Mouse (Mus musculus): ENCODE measurements around the gene Mark3. TPM values are rescaled to one million over a fixed set of nuclear protein-coding genes. Genes with fewer than 3 reads are reported as not detected.
A peak's percentile ranks its signal among the peaks of the same experiment; 100 is the strongest.
"Not testable (repeated sequence)": the region's sequence is repeated elsewhere in the genome, so short reads cannot be mapped to it uniquely, and the experiment has no call there.

Gene Mark3
- polyA plus RNA-seq, 1 experiment from 2014 or later: 30.4 TPM

GRCm38 (mm10) chr12:111660628-111661027 lies 86.3 kb downstream of the Mark3 start:
- Histone ChIP-seq H3K9ac (no peak overlapping the region), H3K27ac (no peak overlapping the region), H3K27me3 (no peaks in the 10 kb centered on the region), H3K36me3 (peaks cover 36% of the 10 kb centered on the region), H3K9me3 (no peaks in the 10 kb centered on the region), H3K4me1 (peaks cover 13% of the 10 kb centered on the region), H3K4me2 (no peak overlapping the region), H3K4me3 (no peak overlapping the region)
- WGBS: 94% methylated on average over 1 of the region's 1 CpGs
- no peak for ATAC-seq (ENCODE audit: insufficient number of reproducible peaks, low FRiP score, low TSS enrichment, low read depth)

DNA sequence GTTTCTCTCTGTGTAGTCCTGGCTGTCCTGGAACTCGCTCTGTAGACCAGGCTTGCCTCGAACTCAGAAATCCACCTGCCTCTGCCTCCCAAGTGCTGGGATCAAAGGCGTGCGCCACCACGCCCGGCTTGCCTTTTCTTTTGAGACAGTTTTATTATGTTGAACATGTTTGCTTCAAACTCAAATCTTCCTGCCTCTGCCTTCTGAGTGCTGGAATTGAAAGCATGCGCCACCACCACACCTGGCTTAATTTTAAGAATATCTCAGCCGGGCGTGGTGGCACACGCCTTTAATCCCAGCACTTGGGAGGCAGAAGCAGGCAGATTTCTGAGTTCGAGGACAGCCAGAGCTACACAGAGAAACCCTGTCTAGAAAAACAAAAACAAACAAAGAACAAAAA lies 87.2 kb downstream of the Mark3 start:
- not testable (repeated sequence) for H3K4me2 ChIP-seq; H3K9ac ChIP-seq; H3K27me3 ChIP-seq; H3K27ac ChIP-seq; H3K4me3 ChIP-seq; ATAC-seq (ENCODE audit: insufficient number of reproducible peaks, low FRiP score, low TSS enrichment, low read depth); H3K9me3 ChIP-seq
- peaks cover 29% of the 10 kb centered on the region for H3K36me3 ChIP-seq
- 94% methylated on average over 11 of the region's 11 CpGs for whole genome bisulfite sequencing
- peaks cover 19% of the 10 kb centered on the region for H3K4me1 ChIP-seq

DNA sequence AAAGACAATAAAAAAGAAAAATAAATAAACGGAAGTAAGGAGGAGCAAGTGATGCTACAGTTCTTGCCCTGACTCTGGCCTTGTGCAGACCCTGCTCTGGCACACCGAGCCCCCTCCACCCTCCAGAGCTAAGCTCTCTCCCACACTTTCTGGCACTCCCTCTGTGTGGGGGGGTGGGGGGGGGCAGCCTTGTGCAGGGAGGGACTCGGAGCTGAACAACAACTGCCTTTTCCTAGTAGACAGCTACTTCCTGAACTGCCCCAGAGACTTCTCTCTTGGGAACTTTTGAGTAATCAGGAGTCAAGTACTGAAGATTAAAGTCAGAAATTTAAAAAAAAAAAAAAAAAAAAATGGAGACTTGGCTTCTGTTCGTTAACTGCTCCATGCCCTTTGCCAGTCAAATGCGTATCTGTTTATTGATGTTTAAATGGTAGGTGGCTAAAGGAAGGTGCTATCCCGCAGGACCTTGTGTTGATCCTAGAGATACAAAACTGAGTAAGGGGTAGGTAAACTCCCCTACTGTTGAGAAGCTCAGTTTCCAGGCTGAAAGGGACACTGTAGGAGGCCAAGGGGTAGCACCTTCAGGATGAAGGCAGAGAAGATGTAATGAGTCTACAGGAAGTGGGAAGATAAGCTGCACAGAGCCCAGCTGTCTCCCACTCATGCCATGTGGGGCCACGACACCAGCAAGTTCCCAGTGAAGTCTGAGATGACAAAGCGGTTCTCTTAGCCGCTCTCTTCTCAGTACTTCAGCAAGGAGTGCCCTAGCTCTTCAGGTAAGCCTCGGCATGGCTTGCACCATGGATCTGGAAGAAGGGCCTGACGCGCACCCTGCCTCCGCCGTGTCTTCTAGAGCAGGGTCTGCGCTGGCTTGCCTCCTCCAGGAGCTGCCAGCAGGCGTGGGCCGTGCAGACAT lies 89.2 kb downstream of the Mark3 start:
- H3K4me3 ChIP-seq: no peak overlapping the region
- H3K27me3 ChIP-seq: no peaks in the 10 kb centered on the region
- peaks cover 25% of the 10 kb centered on the region for H3K4me1 ChIP-seq
- no peak overlapping the region for H3K9ac ChIP-seq
- H3K27ac ChIP-seq: peak overlapping the region; percentile 50
- H3K4me2 ChIP-seq: no peak overlapping the region
- no peaks in the 10 kb centered on the region for H3K9me3 ChIP-seq
- H3K36me3 ChIP-seq: peaks cover 16% of the 10 kb centered on the region; the same call in 1 of the 2 replicates
- ATAC-seq (ENCODE audit: insufficient number of reproducible peaks, low FRiP score, low TSS enrichment, low read depth): no peak
- 69% methylated on average over 17 of the region's 17 CpGs for WGBS

- 40% methylated on average over 6 of the region's 6 CpGs for WGBS
- H3K9ac ChIP-seq: no peak overlapping the region
- no peak overlapping the region for H3K4me2 ChIP-seq
- peak overlapping the region; percentile 50 for H3K27ac ChIP-seq
- no peaks in the 10 kb centered on the region for H3K9me3 ChIP-seq
- no peak overlapping the region for H3K4me3 ChIP-seq
- 0 out of 2 replicates have a peak, but pooled peaks have one; percentile 37 for ATAC-seq (ENCODE audit: insufficient number of reproducible peaks, low FRiP score, low TSS enrichment, low read depth)
- H3K4me1 ChIP-seq: peaks cover 32% of the 10 kb centered on the region
- peaks cover 14% of the 10 kb centered on the region; the same call in 1 of the 2 replicates for H3K36me3 ChIP-seq
- H3K27me3 ChIP-seq: no peaks in the 10 kb centered on the region
Measured at GRCm38 (mm10) chr12:111664144-111664634, 89.9 kb downstream of the Mark3 start.

GRCm38 (mm10) chr12:111665041-111665880 lies 90.9 kb downstream of the Mark3 start:
- peaks cover 41% of the 10 kb centered on the region for H3K4me1 ChIP-seq
- ATAC-seq (ENCODE audit: insufficient number of reproducible peaks, low FRiP score, low TSS enrichment, low read depth): no peak
- no peak overlapping the region for H3K27ac ChIP-seq
- 79% methylated on average over 13 of the region's 13 CpGs for WGBS
- H3K27me3 ChIP-seq: peaks cover 9% of the 10 kb centered on the region
- no peak overlapping the region for H3K9ac ChIP-seq
- H3K4me2 ChIP-seq: no peak overlapping the region
- H3K36me3 ChIP-seq: peaks cover 9% of the 10 kb centered on the region; the same call in 1 of the 2 replicates
- H3K4me3 ChIP-seq: no peak overlapping the region
- no peaks in the 10 kb centered on the region for H3K9me3 ChIP-seq

DNA sequence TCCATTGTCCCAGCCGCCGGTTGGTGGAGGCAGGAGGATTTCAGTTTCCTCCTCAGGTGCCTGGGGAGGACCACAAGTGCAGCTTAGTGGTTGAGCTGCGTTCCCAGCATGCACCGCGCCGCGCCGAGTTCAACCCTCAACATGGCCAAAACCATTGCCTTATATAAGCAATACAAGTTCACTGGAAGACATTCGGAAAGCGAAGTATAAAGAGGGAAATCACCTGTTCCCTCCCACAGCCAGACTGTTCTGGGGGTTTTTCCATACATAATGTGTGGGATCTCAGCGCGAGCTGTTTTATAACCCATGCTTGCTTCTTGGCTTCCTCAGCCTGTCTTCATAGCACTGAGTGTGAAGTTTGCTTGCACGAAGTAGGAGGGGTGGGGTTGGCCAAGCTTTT lies 92.1 kb downstream of the Mark3 start:
- H3K27ac ChIP-seq: no peak overlapping the region
- 69% methylated on average over 13 of the region's 13 CpGs for WGBS
- H3K27me3 ChIP-seq: peaks cover 20% of the 10 kb centered on the region
- no peaks in the 10 kb centered on the region for H3K9me3 ChIP-seq
- H3K4me2 ChIP-seq: no peak overlapping the region
- no peak overlapping the region for H3K9ac ChIP-seq
- ATAC-seq (ENCODE audit: insufficient number of reproducible peaks, low FRiP score, low TSS enrichment, low read depth): no peak
- H3K36me3 ChIP-seq: no peaks in the 10 kb centered on the region
- no peak overlapping the region for H3K4me3 ChIP-seq
- H3K4me1 ChIP-seq: peaks cover 52% of the 10 kb centered on the region

- Histone ChIP-seq H3K27ac (no peak overlapping the region), H3K9ac (no peak overlapping the region), H3K27me3 (peaks cover 30% of the 10 kb centered on the region), H3K4me2 (no peak overlapping the region), H3K9me3 (no peaks in the 10 kb centered on the region), H3K4me3 (no peak overlapping the region), H3K36me3 (no peaks in the 10 kb centered on the region), H3K4me1 (peaks cover 62% of the 10 kb centered on the region)
- 93% methylated on average over 5 of the region's 5 CpGs for WGBS
- no peak for ATAC-seq (ENCODE audit: insufficient number of reproducible peaks, low FRiP score, low TSS enrichment, low read depth)
Measured at GRCm38 (mm10) chr12:111667421-111667820, 93.1 kb downstream of the Mark3 start.

- Histone ChIP-seq H3K4me1 (peaks cover 66% of the 10 kb centered on the region), H3K27ac (peak overlapping the region; percentile 93), H3K9ac (peak overlapping the region; percentile 28; the same call in 1 of the 2 replicates), H3K9me3 (no peaks in the 10 kb centered on the region), H3K27me3 (peaks cover 41% of the 10 kb centered on the region), H3K4me3 (peak overlapping the region; percentile 26), H3K36me3 (no peaks in the 10 kb centered on the region), H3K4me2 (peak overlapping the region; percentile 55)
- ATAC-seq (ENCODE audit: insufficient number of reproducible peaks, low FRiP score, low TSS enrichment, low read depth): peak; percentile 52
- WGBS: 1% methylated on average over 8 of the region's 8 CpGs
Measured at GRCm38 (mm10) chr12:111668457-111668912, 94.2 kb downstream of the Mark3 start.

DNA sequence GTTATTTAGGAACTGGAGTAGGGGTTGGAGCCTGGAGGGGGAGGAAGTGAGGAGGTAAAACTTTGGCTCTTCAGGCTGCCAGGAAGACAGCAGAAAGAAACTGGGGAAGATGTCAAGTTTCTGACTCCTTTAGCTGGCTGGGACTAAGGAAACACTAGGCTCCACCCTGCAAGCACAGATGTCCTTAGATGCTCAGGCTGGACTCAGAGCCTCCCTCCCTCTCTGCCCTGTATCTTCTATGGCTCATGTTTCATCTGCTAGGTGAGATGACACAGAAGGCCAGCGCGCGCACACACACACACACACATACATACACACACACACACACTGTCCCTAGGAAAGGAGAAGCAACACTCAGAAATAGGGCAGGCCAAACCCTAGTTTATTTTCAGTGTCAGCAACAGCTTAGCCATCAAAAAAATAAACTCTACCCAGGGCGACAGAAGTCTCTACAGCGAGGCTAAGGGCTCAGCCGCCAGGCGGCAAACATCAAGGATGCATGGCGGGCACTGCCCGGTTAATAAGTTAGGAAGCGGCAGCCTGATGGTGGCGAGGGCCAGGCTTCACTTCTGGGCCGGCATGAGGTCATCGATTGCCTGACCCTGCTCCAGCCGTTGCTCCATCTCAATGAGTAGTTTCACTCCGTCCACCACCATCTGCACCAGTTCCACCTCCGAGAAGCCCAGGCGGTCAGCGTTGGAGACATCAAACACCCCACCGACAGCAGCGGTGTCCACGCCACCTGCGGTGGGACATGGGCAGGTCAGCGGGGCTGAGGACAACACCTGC lies 94.9 kb downstream of the Mark3 start:
- no peak for ATAC-seq (ENCODE audit: insufficient number of reproducible peaks, low FRiP score, low TSS enrichment, low read depth)
- Histone ChIP-seq H3K27me3 (peaks cover 48% of the 10 kb centered on the region), H3K4me3 (peak overlapping the region; percentile 26; the same call in 1 of the 2 replicates), H3K4me1 (peaks cover 59% of the 10 kb centered on the region), H3K27ac (peak overlapping the region; percentile 93), H3K4me2 (peak overlapping the region; percentile 55), H3K9me3 (no peaks in the 10 kb centered on the region), H3K9ac (no peak overlapping the region), H3K36me3 (no peaks in the 10 kb centered on the region)
- 71% methylated on average over 23 of the region's 23 CpGs for WGBS

GRCm38 (mm10) chr12:111669961-111670360 lies 95.6 kb downstream of the Mark3 start:
- Histone ChIP-seq H3K36me3 (no peaks in the 10 kb centered on the region), H3K4me2 (0 out of 2 replicates have a peak overlapping the region, but pooled peaks have one; percentile 5), H3K4me1 (peaks cover 59% of the 10 kb centered on the region), H3K9ac (no peak overlapping the region), H3K27me3 (peaks cover 51% of the 10 kb centered on the region), H3K27ac (no peak overlapping the region), H3K9me3 (no peaks in the 10 kb centered on the region), H3K4me3 (no peak overlapping the region; the same call in 1 of the 2 replicates)
- no peak for ATAC-seq (ENCODE audit: insufficient number of reproducible peaks, low FRiP score, low TSS enrichment, low read depth)
- WGBS: 58% methylated on average over 8 of the region's 8 CpGs
